Mouse (Mus musculus): ENCODE data around the gene A3galt2.

DNA sequence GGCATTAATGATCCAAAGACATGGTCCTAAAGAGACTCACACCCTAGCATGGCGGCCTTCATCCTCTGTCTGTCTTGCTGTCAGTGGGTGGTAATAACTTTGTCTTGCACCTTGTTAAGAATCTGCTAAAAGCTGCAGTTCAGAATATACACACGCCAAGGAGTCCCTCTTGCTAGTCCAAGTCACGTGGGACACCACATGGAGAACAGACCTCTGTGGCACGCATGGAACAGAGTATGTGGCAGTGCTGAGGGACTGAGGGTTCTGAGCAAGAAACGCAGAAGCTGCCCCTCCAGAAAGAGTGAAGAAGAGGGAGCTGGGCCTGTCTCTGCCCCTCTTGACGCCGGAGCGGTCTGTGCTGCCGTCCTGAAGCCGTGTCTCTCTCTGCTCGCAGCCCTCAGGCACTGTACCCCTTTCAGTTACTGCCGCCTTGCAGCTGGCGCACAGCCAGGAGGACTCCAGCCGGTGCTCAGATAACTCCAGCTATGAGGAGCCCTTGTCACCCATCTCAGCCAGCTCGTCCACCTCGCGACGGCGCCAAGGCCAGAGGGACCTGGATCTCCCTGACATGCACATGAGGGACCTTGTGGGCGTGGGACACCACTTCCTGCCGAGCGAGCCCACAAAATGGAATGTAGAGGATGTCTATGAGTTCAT is 7.4 kb upstream of the A3galt2 start:
- no peak for TF ChIP-seq CTCF (IDR thresholded peaks at IDR 0.05; ENCODE audit: low read depth, low read length)
- TF ChIP-seq POLR2A (IDR thresholded peaks at IDR 0.05; ENCODE audit: borderline replicate concordance, low read depth, low read length), result no peak
